Mouse (Mus musculus) skeletal muscle tissue, adult 2 months (tissue): ENCODE data around the gene Aqp1.

Experiments
- DNase-seq: peaks from one replicate; pipeline ENCODE4 v3.0.0-alpha.2; 2012; ENCODE audit warnings: low read depth, low spot score

Gene Aqp1

GRCm38 (mm10) chr6:55332100-55332772 is 4.0 kb upstream of the Aqp1 start:
- no peak for DNase-seq

DNA sequence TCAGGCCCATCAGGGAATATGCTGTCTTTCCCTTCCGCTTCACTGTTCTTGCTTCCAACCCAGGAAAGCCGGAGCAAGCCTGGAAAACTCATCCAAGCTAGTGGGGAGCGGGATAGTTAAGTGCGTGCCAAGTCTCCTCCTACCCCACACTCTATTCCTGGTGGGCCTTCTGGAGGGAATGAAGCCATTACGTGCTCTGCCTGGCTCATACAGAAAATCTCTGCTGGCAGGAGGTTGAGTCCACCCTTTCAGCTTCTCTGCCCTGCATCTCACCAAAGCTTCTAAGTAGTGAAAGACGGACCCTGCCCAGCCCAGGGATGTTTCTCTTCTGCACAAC is 3.5 kb upstream of the Aqp1 start:
- DNase-seq = no peak

DNA sequence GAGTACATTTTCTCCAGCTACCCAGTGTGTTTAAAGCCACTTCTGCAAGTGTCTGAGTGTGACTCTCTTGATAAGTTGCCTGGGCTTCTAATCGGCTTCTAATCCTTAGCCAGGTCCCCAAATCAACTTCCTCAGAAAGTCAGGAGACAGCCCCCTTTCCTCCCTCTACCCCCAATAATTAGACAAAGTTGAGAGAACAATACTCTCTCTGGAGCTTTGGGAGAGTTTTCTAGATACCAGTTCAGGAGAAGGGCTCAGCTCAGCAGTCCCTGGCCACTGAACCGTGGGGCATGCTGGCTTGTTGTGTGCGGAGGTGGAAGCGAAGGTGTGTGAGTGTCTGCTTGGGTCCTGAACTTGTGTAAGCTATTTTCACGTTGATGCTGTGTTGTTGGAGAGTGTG is 1.0 kb downstream of the Aqp1 start:
- no peak for DNase-seq

- DNase-seq = no peak
Measured at GRCm38 (mm10) chr6:55338077-55338476, 1.8 kb downstream of the Aqp1 start.

- no peak for DNase-seq
Measured at GRCm38 (mm10) chr6:55338934-55339825, 2.9 kb downstream of the Aqp1 start.

DNA sequence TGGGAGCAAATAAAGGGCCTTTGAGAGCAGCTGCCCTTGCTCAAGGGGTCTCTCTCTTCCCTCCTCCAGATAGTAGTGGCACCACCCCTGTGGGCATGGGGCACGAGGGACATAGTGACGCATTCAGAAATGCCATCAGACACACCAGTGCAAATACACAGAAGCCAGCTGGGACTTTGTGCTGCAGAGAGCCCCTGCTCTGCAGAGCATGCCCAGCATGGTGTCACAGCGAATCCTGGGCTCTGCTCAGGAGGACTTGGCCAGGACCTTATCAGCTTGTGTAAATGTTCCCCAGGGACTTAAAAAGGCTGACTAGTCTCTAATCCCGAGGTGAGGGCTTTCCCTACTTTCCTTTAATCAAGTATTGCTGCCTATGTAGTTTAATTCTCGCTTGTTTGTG is 5.5 kb downstream of the Aqp1 start:
- no peak for DNase-seq

DNA sequence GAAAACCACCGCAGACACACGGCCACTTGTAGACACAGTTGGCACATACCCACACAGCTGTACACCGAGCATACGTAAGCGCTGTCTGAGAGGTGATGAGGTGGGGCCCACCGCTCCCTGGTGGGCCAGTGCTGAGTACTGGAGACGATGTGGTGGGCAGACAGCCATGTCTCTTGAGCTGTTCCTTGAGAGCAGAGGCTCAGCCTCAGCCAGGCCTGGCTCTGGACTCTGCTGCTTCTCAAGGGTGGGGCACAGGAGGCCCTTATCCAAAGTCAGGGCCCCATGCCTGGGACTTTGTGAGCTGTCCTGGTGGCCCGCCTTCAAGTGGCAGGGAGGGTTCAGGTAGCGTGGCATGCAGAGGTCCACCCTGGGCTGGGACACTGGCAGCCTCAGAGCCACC is 6.1 kb downstream of the Aqp1 start:
- DNase-seq = no peak

GRCm38 (mm10) chr6:55343446-55343845 is 7.2 kb downstream of the Aqp1 start:
- no peak for DNase-seq

GRCm38 (mm10) chr6:55344291-55345016 is 8.2 kb downstream of the Aqp1 start:
- no peak for DNase-seq

- DNase-seq = no peak
Measured at GRCm38 (mm10) chr6:55345264-55345663, 9.0 kb downstream of the Aqp1 start.

DNA sequence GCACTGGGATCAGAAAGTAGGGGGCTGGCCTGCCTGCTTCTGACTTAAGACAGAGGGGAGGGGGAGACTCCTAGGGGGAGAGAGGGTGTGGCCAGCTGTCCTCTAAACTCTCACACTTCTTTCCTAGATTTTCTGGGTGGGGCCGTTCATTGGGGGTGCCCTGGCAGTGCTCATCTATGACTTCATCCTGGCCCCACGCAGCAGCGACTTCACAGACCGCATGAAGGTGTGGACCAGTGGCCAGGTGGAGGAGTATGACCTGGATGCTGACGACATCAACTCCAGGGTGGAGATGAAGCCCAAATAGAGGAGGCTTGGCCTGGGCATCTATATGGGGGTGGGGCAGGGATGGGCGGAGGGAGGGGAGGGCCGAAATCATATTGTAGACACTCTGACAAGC is 10.3 kb downstream of the Aqp1 start:
- no peak for DNase-seq

- no peak for DNase-seq
Measured at GRCm38 (mm10) chr6:55347711-55348571, 11.7 kb downstream of the Aqp1 start.

DNA sequence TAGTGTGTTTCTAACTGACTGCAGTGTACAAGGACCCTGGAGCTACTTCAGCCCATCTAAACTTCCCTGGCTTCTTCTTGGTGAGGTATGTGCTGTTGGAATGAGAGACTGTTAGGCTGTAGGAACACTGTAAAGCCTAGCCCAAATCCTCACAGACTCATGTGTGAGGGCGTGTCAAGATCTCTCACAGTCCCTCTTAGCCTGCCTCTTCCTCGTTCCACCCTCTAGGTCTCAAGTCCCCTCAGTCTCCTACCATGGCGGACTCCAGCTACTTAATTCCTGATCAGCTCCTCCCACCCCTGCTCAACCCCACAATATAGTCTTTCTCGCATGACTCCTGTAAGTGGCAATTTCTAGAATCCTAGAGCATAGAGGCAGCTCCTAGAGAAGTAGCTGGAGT is 13.0 kb downstream of the Aqp1 start:
- no peak for DNase-seq

GRCm38 (mm10) chr6:55350383-55350952 is 14.2 kb downstream of the Aqp1 start:
- DNase-seq = no peak

GRCm38 (mm10) chr6:55351712-55352111 is 15.5 kb downstream of the Aqp1 start:
- DNase-seq = no peak

- no peak for DNase-seq
Measured at GRCm38 (mm10) chr6:55353711-55354445, 17.6 kb downstream of the Aqp1 start.

GRCm38 (mm10) chr6:55354456-55355117 is 18.4 kb downstream of the Aqp1 start:
- no peak for DNase-seq

- DNase-seq = no peak
Measured at GRCm38 (mm10) chr6:55355575-55355974, 19.3 kb downstream of the Aqp1 start.

- no peak for DNase-seq
Measured at GRCm38 (mm10) chr6:55356017-55356703, 19.9 kb downstream of the Aqp1 start.
